Mouse (Mus musculus) frontal cortex, postnatal 36 days (tissue): ENCODE measurements around the gene Ceacam1.
A peak's percentile ranks its signal among the peaks of the same experiment; 100 is the strongest.
"Not testable (repeated sequence)": the region's sequence is repeated elsewhere in the genome, so short reads cannot be mapped to it uniquely, and the experiment has no call there.

Experiments
- DNase-seq, 2 experiments: peaks; one replicate each; pipeline ENCODE4 v3.0.0; 2022; ENCODE audit warnings: low spot score in 2 of 2

Ceacam1 gene

DNA sequence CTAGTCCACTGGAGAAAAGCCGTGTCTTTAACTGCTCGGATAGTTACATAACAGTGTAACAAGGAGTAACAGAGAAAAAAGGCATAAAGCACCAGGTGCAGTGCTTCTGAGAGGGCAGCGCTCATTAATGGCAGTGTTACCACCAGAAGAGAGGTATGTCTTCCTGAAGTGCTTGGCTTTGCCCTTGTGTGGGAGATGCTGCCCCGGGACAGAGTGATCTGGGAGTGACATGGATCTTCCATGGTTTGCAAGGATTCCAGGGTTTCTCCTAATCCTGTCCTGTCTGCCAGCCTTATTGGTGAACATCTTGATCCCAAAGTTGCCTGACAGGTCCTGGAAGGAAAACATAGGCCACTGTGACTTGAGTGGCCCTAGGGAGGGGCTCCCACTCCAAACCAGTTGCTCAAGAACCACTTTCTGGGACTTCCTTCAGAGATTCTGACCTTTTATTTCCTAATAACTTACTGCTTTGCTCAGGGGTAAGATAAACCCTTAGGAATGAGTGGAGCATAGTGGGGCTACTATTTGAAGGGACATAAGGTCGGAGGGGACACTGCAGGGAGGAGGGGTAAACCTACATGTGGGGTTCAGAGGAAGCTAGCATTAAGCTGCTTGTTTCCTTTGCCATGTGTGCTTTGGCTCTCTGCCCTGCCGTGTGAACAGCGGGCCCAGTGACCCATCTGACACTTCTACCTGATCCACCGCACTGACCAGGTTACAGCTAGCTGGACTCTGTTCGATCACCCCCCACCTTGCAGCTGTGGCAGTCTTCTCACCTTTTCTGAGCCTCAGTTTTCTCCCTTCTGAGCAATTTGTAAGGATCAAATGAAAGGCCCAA, 37.2 kb downstream of the Ceacam1 start:
- no peak for DNase-seq

- DNase-seq: no peak
These were observed 38.1 kb downstream of the Ceacam1 start for GRCm38 (mm10) chr7:25439124-25439822.

DNA sequence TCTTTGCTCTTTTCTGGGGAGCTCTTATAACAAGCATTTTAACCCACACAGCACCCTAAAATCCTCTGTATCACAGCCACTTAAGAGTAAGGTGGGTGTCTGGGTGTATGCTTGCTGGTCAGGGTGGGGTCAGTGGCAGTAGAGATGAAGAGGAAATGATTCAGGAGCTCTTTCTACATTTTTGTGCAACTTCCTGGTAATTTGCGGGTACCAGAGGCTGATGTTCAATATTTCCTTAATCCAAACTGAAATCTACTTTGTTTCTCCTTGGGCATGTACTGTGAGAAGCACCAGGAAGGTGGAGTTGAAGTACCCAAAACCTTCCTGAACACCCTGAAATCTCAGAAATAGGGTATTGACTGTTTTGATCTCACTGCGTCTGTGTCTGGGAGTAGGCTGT, 40.7 kb downstream of the Ceacam1 start:
- no peak for DNase-seq

- no peak for DNase-seq
These were observed 41.2 kb downstream of the Ceacam1 start for GRCm38 (mm10) chr7:25436226-25436625.

DNA sequence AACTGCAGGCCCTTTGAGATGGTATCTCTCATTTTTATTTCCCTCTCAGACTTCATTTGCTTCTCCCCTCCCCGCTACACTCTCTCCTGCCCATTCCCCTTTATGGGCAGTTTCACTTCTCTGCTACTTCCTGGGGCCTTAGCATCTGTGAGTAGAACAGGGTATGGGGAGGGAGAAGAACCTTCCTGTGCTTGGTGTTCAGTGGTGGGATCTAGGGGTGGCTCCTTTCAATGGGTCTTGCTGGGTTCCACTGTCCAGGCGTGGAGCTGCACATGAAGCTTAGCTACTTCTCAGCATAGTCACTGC, 41.9 kb downstream of the Ceacam1 start:
- no peak for DNase-seq

- DNase-seq: no peak
These were observed 42.5 kb downstream of the Ceacam1 start for GRCm38 (mm10) chr7:25434654-25435545.

DNA sequence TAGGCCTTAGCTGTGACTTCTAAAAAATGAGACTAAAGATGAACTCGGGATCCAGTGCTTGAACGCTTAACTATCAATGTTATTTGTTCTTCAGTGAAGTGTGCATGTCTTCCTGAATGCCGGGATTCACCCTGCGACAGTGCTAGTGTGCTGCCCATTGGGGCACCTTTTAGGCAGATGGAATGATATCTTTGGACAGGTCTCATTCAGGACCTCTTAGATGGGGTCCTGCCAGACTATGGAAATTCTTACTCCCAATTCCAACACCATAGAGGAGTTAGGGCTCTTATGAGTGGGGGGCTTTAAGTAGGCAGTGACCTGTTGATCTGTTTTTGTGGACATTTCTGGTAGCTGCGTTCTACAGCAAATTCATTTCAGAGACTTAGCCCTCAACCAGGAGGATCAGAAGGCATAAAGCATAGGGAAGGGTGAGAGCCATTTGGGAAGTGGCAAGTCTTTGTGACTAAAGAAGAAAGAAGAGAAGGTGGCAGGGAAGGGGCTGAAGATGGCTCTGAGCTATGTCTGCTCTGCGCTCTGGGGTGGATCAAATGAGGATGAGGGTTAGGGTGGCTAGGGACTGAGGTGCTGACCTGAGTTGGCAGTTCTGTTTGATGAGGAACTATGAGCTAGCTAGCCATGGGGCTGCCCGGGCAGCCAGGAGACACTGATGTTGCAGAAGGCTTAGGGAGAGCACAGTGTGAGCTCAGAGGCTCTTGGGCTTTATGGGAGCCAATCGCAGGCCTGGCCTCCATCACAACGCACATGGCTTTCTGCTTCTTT, 43.4 kb downstream of the Ceacam1 start:
- no peak for DNase-seq

DNA sequence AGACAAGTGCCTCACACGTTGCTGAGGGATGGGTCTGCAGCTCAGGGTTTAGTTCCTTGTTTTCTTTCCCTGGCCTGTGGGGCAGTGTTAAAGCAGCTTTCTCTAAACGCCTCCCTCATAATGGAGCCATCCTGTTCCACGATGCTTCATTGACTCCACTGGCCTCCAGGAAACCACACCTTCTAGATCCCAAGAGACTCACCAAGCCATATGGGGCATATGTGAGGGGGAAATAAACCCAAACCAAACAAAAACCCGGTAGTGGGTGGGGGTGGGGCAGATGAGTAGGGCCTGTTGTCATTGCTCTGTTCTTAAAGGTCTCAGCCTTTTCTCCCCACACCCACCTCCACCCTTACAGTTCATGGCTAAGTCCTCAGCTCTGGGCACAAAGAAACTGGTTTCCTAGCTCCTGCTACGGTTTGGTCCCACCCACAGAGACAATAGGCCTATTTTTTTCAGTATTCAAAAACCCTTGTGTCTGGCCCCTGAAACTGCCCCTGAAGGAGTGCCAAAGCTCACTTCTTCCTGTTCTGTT, 44.3 kb downstream of the Ceacam1 start:
- DNase-seq: no peak

- DNase-seq: no peak
These were observed 45.0 kb downstream of the Ceacam1 start for GRCm38 (mm10) chr7:25432381-25432780.

GRCm38 (mm10) chr7:25429886-25430784, 47.3 kb downstream of the Ceacam1 start:
- no peak for DNase-seq

DNA sequence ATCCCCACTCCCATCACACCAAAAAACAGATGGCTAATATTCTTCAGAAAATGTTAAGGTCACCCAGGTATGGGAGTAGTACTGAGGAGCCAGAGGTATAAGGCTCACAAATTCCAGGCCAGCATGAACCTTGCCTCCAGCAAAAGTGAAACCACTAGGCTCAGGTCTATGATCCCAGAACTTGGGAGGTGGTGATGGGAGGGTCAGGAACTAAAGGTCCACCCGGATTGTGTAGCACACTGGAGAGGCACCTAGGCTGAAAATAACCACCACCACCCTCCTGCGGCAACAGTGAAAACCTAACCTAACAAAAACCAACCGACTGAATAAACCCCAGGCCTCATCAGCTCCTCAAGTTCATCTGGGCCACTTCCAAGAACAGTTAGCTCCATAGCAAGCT, 49.1 kb downstream of the Ceacam1 start:
- no peak for DNase-seq

DNA sequence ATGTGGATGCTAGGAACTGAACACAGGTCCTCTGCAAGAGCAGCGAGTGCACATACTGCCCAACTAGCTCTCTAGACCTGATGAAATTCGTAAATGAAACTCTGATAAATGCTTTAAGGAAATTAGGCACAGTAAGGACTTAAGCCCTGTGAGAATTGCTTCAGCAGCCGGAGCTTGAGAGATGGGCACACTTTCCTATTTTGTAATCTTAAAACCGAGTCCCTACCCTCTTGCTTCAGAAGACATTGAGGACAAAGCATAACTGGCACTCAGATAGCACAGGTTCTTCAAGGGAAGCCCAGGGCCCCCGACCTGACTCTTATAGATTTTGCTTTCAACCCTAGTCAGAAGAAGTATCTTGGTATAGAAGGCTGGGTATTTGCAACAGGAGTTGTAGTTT, 50.3 kb downstream of the Ceacam1 start:
- no peak for DNase-seq

DNA sequence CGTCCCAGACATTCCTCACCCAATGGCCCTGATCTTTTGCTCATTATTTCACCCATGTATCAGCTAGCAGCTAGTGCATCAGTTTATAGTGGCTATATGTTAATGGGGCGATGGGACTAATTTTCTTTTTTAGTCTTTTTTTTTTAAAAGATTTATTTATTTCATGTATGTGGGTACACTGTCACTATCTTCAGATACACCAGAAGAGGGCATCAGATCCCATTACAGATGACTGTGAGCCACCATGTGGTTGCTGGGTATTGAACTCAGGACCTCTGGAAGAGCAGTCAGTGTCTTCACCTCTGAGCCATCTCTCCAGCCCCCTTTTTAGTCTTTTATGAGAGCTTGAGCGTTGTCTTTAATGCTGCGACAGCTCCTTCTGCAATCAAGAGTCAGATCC, 51.0 kb downstream of the Ceacam1 start:
- DNase-seq: not testable (repeated sequence)

GRCm38 (mm10) chr7:25424429-25424828, 53.0 kb downstream of the Ceacam1 start:
- DNase-seq: peak; percentile 84 to 89

GRCm38 (mm10) chr7:25422286-25422841, 55.0 kb downstream of the Ceacam1 start:
- no peak for DNase-seq

- no peak for DNase-seq
These were observed 57.5 kb downstream of the Ceacam1 start for GRCm38 (mm10) chr7:25419943-25420342.

DNA sequence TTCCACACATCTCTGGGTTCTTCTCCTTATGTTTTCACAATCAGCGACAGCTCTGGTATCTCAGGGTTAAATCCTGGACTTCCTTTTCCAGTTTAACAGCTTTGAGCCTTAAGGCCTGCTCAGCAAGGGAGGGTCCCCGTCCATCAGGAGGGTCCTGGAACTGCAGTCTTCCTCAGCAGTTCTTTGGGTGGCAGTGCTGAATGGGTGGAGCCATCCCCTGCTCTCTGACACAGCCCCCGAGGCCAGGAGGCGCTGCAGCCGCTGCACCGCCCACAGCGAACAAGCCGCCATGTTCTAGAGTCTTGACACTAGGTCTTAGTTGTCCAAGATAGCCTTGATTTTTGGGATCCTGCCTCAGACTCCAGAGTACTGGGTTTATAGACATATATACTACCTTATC, 57.9 kb downstream of the Ceacam1 start:
- no peak for DNase-seq

- DNase-seq: no peak
These were observed 59.8 kb downstream of the Ceacam1 start for GRCm38 (mm10) chr7:25417597-25417996.

DNA sequence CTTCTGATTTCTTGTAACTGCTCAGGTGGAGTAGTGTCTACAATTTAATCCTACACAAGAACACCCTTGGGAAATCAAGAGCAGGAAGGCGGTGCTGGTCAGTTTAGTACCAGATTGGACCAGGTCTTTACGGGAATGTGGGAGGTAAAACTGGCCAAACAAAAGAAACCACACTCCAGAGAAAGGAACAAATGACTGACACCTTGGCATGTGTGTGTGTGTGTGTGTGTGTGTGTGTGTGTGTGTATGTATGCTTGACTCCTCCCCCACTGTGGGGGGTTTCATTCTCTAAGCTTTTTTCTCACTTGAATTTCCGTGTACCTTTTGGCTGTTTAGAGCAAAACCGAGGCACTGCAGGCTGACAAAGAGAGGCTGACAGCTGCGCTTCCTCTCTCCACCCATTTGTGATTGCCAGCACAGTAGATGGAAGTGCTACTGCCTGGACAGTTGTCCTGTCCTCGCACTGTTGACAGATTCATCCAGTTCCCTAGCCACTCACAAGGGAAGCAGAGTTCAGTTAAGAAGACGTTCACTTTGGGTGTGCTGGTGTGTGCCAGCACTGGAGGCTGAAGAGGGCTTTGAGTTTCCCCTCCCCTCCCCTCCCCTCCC, 64.5 kb downstream of the Ceacam1 start, which contains the start of gene Cxcl17:
Gene Cxcl17, minus strand, starts transcription at position 54 of the 609 bp plus-strand sequence.
- DNase-seq: no peak
